Mouse (Mus musculus) forebrain, postnatal 0 days (tissue): ENCODE data around the gene Abca7. TPM values are rescaled to one million over a fixed set of nuclear protein-coding genes. Genes with fewer than 3 reads are reported as not detected.

Source experiments
- ATAC-seq: fragments of 200-750 bp; cut with Nextera tagmentation; 2 replicates; pipeline ENCODE4 v1.8.0; 2017; ENCODE audit warnings: mild to moderate bottlenecking, moderate library complexity
- DNase-seq: peaks from one replicate; pipeline ENCODE4 v3.0.0-alpha.2; 2015
- H3K27ac ChIP-seq: fragments of 300-500 bp; sonication (generic); 2 replicates; pipeline ENCODE4 v1.5.1; 2014; ENCODE audit warnings: low read depth, mild to moderate bottlenecking, antibody characterized with exemption, low read length, moderate library complexity, mixed read lengths
- H3K27me3 ChIP-seq: fragments of 300-500 bp; sonication (generic); 2 replicates; pipeline ENCODE4 v1.6.1; 2014; ENCODE audit warnings: mild to moderate bottlenecking, low read length, mixed read lengths; ENCODE audit not compliant: insufficient read depth
- H3K36me3 ChIP-seq: fragments of 300-500 bp; sonication (generic); 2 replicates; pipeline ENCODE4 v1.6.1; 2014; ENCODE audit warnings: mild to moderate bottlenecking, moderate library complexity; ENCODE audit not compliant: insufficient read depth
- H3K4me1 ChIP-seq: fragments of 300-500 bp; sonication (generic); 2 replicates; pipeline ENCODE4 v1.6.1; 2014; ENCODE audit warnings: antibody characterized with exemption; ENCODE audit not compliant: insufficient read depth
- H3K4me2 ChIP-seq: fragments of 300-500 bp; sonication (generic); 2 replicates; pipeline ENCODE4 v1.6.1; 2014; ENCODE audit warnings: low read depth, mild to moderate bottlenecking, moderate library complexity
- H3K4me3 ChIP-seq: fragments of 300-500 bp; sonication (generic); 2 replicates; pipeline ENCODE4 v1.5.1; 2014; ENCODE audit warnings: low read depth, low read length, mixed read lengths
- H3K9ac ChIP-seq: fragments of 300-500 bp; sonication (generic); 2 replicates; pipeline ENCODE4 v1.6.1; 2014; ENCODE audit warnings: mild to moderate bottlenecking
- H3K9me3 ChIP-seq: fragments of 300-500 bp; sonication (generic); 2 replicates; pipeline ENCODE4 v1.6.1; 2016; ENCODE audit warnings: low read length
- CTCF ChIP-seq: sonication (generic); IDR thresholded peaks from 2 replicates; pipeline ENCODE4 v1.5.1; 2016; ENCODE audit warnings: antibody characterized with exemption, control low read depth, low read depth
- WGBS: fragments of 180-500 bp; shearing (Covaris S2); extraction: QIAGEN DNeasy Blood & Tissue Kit; methylation state at CpG from one replicate; pipeline ENCODE4 v1.1.7; 2014; 5-methylcytosine and 5-hydroxymethylcytosine counted together
- polyA plus RNA-seq: library from polyadenylated mRNA; unstranded; fragments of >200 nt; fragmentation: Nextera tagmentation; extraction: Ambion mirVana; gene quantifications from 2 replicates; pipeline ENCODE4 v1.2.1, GENCODE M21; 2015
- total RNA-seq: library from RNA; depleted of rRNA; stranded (reverse); fragments of >200 nt; gene quantifications from 2 replicates; pipeline ENCODE4 v1.2.3, GENCODE M21; 2014

Abca7 gene
- total and polyA plus RNA-seq, 2 experiments from 2014 or later, result 1.1 to 6.1 TPM

- ATAC-seq (no peak), DNase-seq (no peak)
- no peak overlapping the region for H3K4me2 ChIP-seq
- WGBS, result 90% methylated on average over 5 of the region's 5 CpGs
- H3K36me3 ChIP-seq, result peaks cover 59% of the 10 kb centered on the region
- no peak overlapping the region for H3K9ac ChIP-seq
- H3K9me3 ChIP-seq, result no peaks in the 10 kb centered on the region
- no peak for TF ChIP-seq CTCF
- H3K27me3 ChIP-seq, result peaks cover 9% of the 10 kb centered on the region
- no peak overlapping the region for H3K27ac ChIP-seq
- H3K4me3 ChIP-seq, result no peak overlapping the region
- H3K4me1 ChIP-seq, result no peaks in the 10 kb centered on the region
These were observed 29.4 kb upstream of the Abca7 start for GRCm38 (mm10) chr10:79966886-79967400.

GRCm38 (mm10) chr10:79968181-79968580 is 28.1 kb upstream of the Abca7 start:
- H3K9ac ChIP-seq, result no peak overlapping the region
- H3K4me1 ChIP-seq, result no peaks in the 10 kb centered on the region
- no peak for TF ChIP-seq CTCF
- ATAC-seq (no peak), DNase-seq (no peak)
- H3K27me3 ChIP-seq, result peaks cover 12% of the 10 kb centered on the region
- H3K4me2 ChIP-seq, result no peak overlapping the region
- H3K4me3 ChIP-seq, result no peak overlapping the region
- no peaks in the 10 kb centered on the region for H3K9me3 ChIP-seq
- 67% methylated on average over 1 of the region's 1 CpGs for WGBS
- peaks cover 48% of the 10 kb centered on the region for H3K36me3 ChIP-seq
- H3K27ac ChIP-seq, result no peak overlapping the region

GRCm38 (mm10) chr10:79969124-79969568 is 27.1 kb upstream of the Abca7 start:
- Histone ChIP-seq H3K36me3 (peaks cover 40% of the 10 kb centered on the region), H3K9ac (no peak overlapping the region), H3K27ac (no peak overlapping the region), H3K9me3 (no peaks in the 10 kb centered on the region), H3K4me1 (no peaks in the 10 kb centered on the region), H3K27me3 (peaks cover 12% of the 10 kb centered on the region), H3K4me2 (no peak overlapping the region), H3K4me3 (no peak overlapping the region)
- WGBS, result 8% methylated on average over 3 of the region's 3 CpGs
- DNase-seq (no peak), ATAC-seq (peak; percentile 23; the same call in 1 of the 2 replicates)
- TF ChIP-seq CTCF, result no peak

DNA sequence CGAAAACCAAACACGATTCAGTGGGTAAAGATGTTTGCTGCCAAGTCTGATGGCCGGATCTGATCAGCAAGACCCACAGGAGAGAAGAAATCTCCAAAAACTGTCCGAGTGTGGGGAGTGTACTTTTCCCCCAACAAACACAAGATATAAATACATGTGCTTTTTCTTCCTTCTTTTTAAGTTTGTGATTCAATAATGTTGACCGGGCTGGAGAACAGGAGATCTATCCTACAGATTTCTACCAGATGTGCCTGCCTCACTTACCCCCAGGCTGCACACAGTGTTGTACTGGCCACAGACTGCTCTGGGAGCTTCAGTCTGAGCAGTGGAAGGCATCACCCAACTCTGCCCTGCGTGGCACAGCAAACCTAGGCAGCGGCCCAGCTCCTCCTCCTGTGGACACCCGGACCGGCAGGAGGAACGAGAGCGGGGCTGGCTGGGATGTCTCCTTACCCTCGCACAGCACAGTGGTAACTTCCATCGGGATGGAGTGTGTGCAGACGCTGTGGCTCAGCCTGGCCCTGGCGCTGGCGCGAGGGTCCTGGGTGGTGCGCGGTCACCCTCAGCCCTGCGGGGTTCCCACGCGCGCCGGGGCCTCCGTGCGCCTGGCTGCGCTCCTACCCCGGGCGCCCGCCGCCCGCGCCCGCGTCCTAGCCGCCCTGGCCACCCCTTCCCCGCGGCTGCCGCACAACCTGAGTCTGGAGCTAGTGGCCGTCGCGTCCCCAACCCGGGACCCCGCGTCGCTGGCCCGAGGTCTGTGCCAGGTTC is 25.7 kb upstream of the Abca7 start, which contains the start of gene Grin3b:
TSS of gene Grin3b (plus strand) at position 301 of the 768 bp plus-strand sequence.
- H3K4me2 ChIP-seq, result peak within 1 kb of the TSS; percentile 64
- peak within 1 kb of the TSS; percentile 34 for H3K4me3 ChIP-seq
- no peak for DNase-seq
- peak; percentile 30 for ATAC-seq
- 13% methylated on average over 37 of the region's 47 CpGs for WGBS
- H3K9ac ChIP-seq, result peak within 1 kb of the TSS; percentile 39
- H3K27ac ChIP-seq, result no peak within 1 kb of the TSS
- H3K4me1 ChIP-seq, result no peaks in the 10 kb centered on the region
- H3K27me3 ChIP-seq, result peaks cover 12% of the 10 kb centered on the region
- no peaks in the 10 kb centered on the region for H3K9me3 ChIP-seq
- TF ChIP-seq CTCF, result no peak
- H3K36me3 ChIP-seq, result peaks cover 32% of the 10 kb centered on the region

DNA sequence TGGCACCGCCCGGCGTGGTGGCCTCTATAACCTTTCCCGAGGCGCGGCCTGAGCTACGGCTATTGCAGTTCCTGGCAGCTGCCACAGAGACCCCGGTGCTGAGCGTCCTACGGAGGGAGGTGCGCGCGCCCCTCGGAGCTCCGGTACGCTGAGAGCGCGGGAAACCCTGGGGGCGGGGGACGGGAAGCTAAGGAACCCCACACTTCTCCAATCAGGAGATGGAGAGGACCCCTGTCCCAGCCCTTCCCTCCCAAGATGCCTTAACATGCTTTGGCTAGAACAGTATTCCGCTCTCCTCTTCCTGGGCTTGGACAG is 25.2 kb upstream of the Abca7 start:
- no peak for DNase-seq
- no peaks in the 10 kb centered on the region for H3K9me3 ChIP-seq
- peaks cover 12% of the 10 kb centered on the region for H3K27me3 ChIP-seq
- WGBS, result 4% methylated on average over 21 of the region's 21 CpGs
- no peaks in the 10 kb centered on the region for H3K4me1 ChIP-seq
- peak overlapping the region; percentile 64 for H3K4me2 ChIP-seq
- H3K4me3 ChIP-seq, result peak overlapping the region; percentile 34
- TF ChIP-seq CTCF, result no peak
- peak overlapping the region; percentile 39 for H3K9ac ChIP-seq
- peak; percentile 20; the same call in 1 of the 2 replicates for ATAC-seq
- H3K36me3 ChIP-seq, result peaks cover 32% of the 10 kb centered on the region
- no peak overlapping the region for H3K27ac ChIP-seq

DNA sequence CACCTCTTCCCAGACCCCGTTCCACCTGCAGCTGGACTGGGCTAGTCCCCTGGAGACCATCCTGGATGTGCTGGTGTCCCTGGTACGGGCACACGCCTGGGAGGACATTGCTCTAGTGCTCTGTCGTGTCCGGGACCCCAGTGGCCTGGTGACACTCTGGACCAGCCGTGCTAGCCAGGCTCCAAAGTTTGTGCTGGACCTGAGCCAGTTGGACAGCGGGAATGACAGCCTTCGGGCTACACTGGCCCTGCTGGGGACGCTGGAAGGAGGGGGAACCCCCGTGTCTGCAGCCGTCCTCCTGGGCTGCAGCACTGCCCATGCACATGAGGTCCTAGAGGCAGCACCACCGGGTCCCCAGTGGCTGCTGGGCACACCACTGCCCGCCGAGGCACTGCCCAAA is 23.5 kb upstream of the Abca7 start:
- H3K4me3 ChIP-seq, result no peak overlapping the region
- TF ChIP-seq CTCF, result no peak
- H3K9me3 ChIP-seq, result no peaks in the 10 kb centered on the region
- no peaks in the 10 kb centered on the region for H3K4me1 ChIP-seq
- H3K27ac ChIP-seq, result no peak overlapping the region
- no peak for DNase-seq
- no peak for ATAC-seq
- H3K9ac ChIP-seq, result no peak overlapping the region
- H3K36me3 ChIP-seq, result peaks cover 32% of the 10 kb centered on the region
- H3K4me2 ChIP-seq, result no peak overlapping the region
- H3K27me3 ChIP-seq, result peaks cover 12% of the 10 kb centered on the region
- WGBS, result 57% methylated on average over 14 of the region's 14 CpGs

DNA sequence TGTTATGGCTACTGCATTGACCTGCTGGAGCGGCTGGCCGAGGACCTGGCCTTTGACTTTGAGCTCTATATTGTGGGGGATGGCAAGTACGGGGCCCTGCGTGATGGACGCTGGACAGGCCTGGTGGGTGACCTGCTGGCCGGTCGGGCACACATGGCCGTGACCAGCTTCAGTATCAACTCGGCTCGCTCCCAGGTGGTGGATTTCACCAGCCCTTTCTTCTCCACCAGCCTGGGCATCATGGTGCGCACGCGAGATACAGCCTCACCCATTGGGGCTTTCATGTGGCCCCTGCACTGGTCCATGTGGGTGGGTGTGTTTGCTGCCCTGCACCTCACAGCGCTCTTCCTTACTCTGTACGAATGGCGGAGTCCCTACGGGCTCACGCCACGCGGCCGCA is 22.2 kb upstream of the Abca7 start:
- TF ChIP-seq CTCF, result no peak
- ATAC-seq (no peak), DNase-seq (no peak)
- no peak overlapping the region for H3K4me3 ChIP-seq
- no peak overlapping the region for H3K9ac ChIP-seq
- 94% methylated on average over 21 of the region's 21 CpGs for WGBS
- no peak overlapping the region for H3K27ac ChIP-seq
- H3K4me2 ChIP-seq, result no peak overlapping the region
- no peaks in the 10 kb centered on the region for H3K9me3 ChIP-seq
- H3K4me1 ChIP-seq, result no peaks in the 10 kb centered on the region
- H3K36me3 ChIP-seq, result peaks cover 42% of the 10 kb centered on the region
- peaks cover 12% of the 10 kb centered on the region for H3K27me3 ChIP-seq
